Mouse (Mus musculus) macrophage (primary cell): ENCODE measurements around the gene Zmpste24. TPM values are rescaled to one million over a fixed set of nuclear protein-coding genes. Genes with fewer than 3 reads are reported as not detected.

Experiments
- H3K27ac ChIP-seq: fragments of 350-480 bp; formaldehyde crosslinking; 2 replicates; pipeline ENCODE4 v1.9.0; 2021
- H3K36me3 ChIP-seq: fragments of 350-480 bp; formaldehyde crosslinking; 2 replicates; pipeline ENCODE4 v1.9.0; 2021; ENCODE audit errors: inconsistent target
- H3K4me3 ChIP-seq: fragments of 350-480 bp; formaldehyde crosslinking; 2 replicates; pipeline ENCODE4 v1.9.0; 2021; ENCODE audit errors: inconsistent target
- H3K79me2 ChIP-seq: fragments of 350-480 bp; formaldehyde crosslinking; 2 replicates; pipeline ENCODE4 v1.9.0; 2021; ENCODE audit errors: inconsistent target
- WGBS: methylation state at CpG from one replicate; pipeline ENCODE4 v1.1.7; 2026; ENCODE audit warnings: inconsistent platforms; ENCODE audit not compliant: missing documents; 5-methylcytosine and 5-hydroxymethylcytosine counted together
- polyA plus RNA-seq: library from polyadenylated mRNA; stranded (reverse); fragments of 250-400 nt; gene quantifications from 3 replicates; pipeline ENCODE4 v1.2.4, GENCODE M21; 2018; ENCODE audit warnings: inconsistent platforms

Zmpste24 gene
- polyA plus RNA-seq, 1 experiment from 2014 or later, result 39.3 TPM

- Histone ChIP-seq H3K4me3 (no peak overlapping the region), H3K36me3 (no peaks in the 10 kb centered on the region), H3K79me2 (no peaks in the 10 kb centered on the region), H3K27ac (no peak overlapping the region)
- 72% methylated on average over 4 of the region's 4 CpGs for WGBS
Measured at GRCm38 (mm10) chr4:121051863-121052262, 46.2 kb downstream of the Zmpste24 start.

GRCm38 (mm10) chr4:121042946-121043345 is 55.1 kb downstream of the Zmpste24 start:
- Histone ChIP-seq H3K4me3 (no peak overlapping the region), H3K27ac (no peak overlapping the region), H3K36me3 (no peaks in the 10 kb centered on the region), H3K79me2 (no peaks in the 10 kb centered on the region)
- 90% methylated on average over 3 of the region's 3 CpGs for WGBS

- Histone ChIP-seq H3K4me3 (no peak overlapping the region), H3K27ac (no peak overlapping the region), H3K79me2 (no peaks in the 10 kb centered on the region), H3K36me3 (no peaks in the 10 kb centered on the region)
- WGBS, result 94% methylated on average over 5 of the region's 5 CpGs
Measured at GRCm38 (mm10) chr4:121042472-121042871, 55.6 kb downstream of the Zmpste24 start.

DNA sequence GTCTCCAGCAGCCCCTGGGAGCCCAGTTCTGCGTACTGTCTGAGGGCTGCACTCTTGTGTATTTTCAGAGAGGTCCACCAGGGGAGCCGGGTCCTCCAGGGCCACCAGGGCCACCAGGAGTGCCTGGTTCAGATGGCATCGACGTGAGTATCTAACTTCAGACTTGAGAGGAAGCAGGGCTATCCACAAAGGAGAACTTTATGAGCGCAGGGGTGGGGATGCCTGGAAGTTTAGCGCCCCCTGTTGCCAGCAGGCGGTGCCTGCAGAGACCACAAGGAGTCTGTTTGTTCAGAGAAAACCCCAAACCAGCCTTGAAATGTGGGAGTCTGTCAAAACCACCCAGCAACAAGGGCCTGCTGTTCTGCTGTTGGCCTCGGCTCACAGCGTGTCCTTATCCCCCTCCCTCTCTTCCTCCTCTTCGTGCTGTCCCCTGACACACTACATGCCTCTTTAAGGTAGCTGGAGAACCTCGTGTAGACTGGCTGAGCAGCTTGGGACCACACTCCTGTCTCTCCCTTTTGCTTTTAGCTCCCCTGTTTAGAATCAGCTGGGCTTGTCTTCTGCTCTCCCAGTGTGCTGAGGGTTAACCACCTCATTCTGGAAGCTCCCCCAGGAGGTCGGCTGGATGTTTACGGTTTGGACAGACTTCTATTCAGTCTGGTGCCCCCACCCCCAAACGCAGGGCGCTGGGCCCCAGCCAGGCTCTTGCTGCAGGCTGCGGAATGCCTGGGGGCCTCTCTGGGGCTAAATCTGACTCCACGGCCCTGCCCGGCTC is 57.0 kb downstream of the Zmpste24 start:
- 27% methylated on average over 18 of the region's 18 CpGs for WGBS
- no peak overlapping the region for H3K4me3 ChIP-seq
- H3K27ac ChIP-seq, result no peak overlapping the region
- no peaks in the 10 kb centered on the region for H3K79me2 ChIP-seq
- H3K36me3 ChIP-seq, result no peaks in the 10 kb centered on the region

DNA sequence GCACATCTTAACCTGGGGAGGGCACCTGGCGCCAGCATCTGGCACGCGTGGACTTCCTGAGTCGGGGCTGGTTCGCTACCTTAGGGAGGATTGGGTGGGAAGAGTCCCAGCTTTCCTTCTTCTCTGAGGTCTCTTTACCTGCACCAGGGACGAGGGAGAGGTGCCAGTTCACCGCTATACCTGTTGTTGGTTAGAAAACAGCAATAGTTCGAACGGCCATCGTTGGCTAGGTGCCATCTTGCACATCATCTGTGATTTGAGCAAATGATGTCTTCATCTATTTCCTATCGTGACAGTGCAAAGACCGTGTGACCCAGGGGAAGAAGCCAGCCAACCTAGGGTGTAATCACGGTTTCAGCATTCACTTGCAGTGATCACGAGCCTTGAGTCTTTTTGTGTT is 57.7 kb downstream of the Zmpste24 start:
- Histone ChIP-seq H3K79me2 (no peaks in the 10 kb centered on the region), H3K36me3 (no peaks in the 10 kb centered on the region), H3K4me3 (no peak overlapping the region), H3K27ac (no peak overlapping the region)
- 49% methylated on average over 14 of the region's 14 CpGs for WGBS

DNA sequence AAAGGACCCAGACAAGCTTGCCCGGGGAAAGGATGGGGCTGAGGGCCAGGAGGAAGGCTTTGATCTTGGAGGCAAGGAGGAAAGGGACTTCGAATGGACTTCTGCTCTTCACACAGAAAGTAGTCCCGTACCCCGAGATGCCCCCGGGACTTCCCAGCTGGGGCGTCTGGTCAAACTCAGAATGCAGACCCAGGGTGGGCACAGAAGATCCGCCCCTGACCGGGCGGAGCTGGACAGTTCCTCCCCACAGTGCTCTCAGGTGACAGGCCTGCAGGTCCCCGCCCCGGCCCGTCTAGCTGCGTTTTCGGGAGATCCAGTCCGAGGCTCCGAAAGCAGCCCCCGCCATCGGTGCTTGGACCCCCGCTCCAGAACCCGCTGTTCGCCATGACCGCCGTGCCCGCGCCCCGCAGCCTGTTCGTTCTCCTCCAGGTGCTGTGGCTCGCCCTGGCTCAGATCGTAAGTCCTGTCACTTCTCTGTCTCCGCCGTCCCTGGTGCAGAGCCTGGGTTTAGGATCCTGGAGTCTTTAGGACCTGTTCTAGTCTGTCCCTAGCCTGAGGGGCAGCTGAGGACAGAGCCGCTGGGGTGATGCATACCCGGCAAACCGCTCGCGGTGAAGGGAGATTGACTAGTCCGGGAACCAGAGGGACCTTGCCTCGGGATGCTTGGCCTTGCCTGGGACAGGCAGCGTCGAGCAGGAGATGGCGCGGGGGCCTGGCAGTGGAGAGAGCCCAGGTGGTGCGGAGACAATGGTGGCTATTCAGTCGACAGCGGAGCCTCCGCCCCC is 58.5 kb downstream of the Zmpste24 start, which contains the start of gene Col9a2:
Gene Col9a2, plus strand, starts transcription at position 55 of the 785 bp plus-strand sequence.
- Histone ChIP-seq H3K36me3 (no peaks in the 10 kb centered on the region), H3K27ac (no peak within 1 kb of the TSS), H3K4me3 (no peak within 1 kb of the TSS), H3K79me2 (no peaks in the 10 kb centered on the region)
- WGBS, result 8% methylated on average over 44 of the region's 46 CpGs

GRCm38 (mm10) chr4:121033006-121033405 is 65.0 kb downstream of the Zmpste24 start:
- WGBS, result 96% methylated on average over 2 of the region's 2 CpGs
- Histone ChIP-seq H3K27ac (no peak overlapping the region), H3K79me2 (no peaks in the 10 kb centered on the region), H3K36me3 (no peaks in the 10 kb centered on the region), H3K4me3 (no peak overlapping the region)

- 74% methylated on average over 4 of the region's 4 CpGs for WGBS
- no peaks in the 10 kb centered on the region for H3K36me3 ChIP-seq
- no peak overlapping the region for H3K27ac ChIP-seq
- H3K4me3 ChIP-seq, result no peak overlapping the region
- no peaks in the 10 kb centered on the region for H3K79me2 ChIP-seq
Measured at GRCm38 (mm10) chr4:121031440-121031839, 66.6 kb downstream of the Zmpste24 start.

GRCm38 (mm10) chr4:121029632-121030031 is 68.4 kb downstream of the Zmpste24 start:
- Histone ChIP-seq H3K4me3 (no peak overlapping the region), H3K36me3 (no peaks in the 10 kb centered on the region), H3K79me2 (no peaks in the 10 kb centered on the region), H3K27ac (no peak overlapping the region)
- 84% methylated on average over 3 of the region's 3 CpGs for WGBS

DNA sequence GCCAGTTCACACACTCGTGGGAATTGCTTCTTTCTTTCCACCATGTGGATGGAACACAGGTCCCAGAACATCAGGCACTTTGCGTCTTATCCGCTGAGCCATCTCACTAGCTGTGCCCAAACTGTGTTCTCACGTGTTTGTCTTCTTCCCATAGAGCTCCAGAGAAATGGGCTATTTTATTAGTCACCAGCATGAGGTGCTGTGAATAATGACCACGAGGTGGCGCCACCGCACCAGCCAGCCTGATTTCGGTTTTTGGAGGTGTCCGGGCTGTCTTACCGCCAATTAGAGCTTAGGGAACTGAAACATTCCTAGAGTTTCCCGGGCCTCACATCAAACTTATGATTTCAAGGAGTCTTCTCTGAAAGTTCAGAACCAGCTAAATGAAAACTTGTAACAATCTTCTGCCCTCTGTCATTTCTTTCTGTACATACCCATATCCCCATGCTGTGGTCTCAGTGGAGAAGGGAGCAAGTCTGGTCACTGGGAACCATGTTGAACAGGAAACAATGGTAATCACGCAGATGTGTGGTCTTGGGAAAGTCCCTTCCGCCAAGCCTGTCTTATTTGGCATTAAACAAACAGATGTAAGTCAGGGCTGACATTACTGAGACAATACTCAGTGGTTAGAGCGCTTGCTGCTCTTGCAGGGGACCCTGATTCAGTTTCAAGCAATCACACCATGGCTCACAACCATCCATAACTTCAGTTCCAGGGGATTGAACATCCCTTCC is 69.2 kb downstream of the Zmpste24 start:
- Histone ChIP-seq H3K4me3 (no peak overlapping the region), H3K36me3 (no peaks in the 10 kb centered on the region), H3K79me2 (no peaks in the 10 kb centered on the region), H3K27ac (no peak overlapping the region)
- WGBS, result 46% methylated on average over 14 of the region's 14 CpGs

DNA sequence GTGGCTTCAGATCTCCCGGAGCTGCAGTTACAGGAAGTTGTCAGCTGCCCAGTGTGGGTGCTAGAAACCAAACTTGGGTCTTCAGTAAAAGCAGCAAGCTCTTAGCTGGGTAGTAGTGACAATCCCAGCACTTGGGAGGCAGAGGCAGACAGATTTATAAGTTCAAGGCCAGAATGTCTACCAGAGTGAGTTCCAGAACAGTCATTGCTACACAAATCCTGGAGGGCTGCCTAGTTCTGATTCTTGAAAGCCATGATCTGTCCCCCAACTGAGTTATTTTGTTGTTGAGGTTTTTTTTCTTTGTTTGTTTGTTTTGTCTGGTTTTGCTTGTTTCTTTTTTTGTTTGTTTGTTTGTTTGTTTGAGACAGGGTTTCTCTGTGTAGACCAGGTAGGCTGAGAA is 69.9 kb downstream of the Zmpste24 start:
- WGBS, result 69% methylated on average over 1 of the region's 1 CpGs
- Histone ChIP-seq H3K4me3 (no peak overlapping the region), H3K79me2 (no peaks in the 10 kb centered on the region), H3K36me3 (no peaks in the 10 kb centered on the region), H3K27ac (no peak overlapping the region)

DNA sequence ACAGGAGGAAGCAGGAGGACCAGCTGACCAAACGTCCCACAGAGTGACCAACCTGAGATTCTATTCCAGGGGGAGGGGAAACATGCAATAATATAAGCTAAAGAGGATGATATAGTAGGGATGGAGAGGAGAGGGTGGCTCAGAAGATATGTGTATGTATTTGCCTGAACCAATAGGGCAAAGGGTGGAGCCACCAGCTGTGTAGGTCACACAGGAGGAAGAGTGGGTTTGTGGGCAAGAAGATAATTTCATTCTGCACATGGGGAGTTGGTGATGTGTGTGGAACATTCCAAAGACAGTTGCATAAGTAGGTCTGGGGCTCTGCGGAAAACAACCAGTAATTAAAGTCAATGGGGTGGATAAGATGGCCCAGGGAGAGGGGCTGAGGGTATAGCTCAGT is 72.4 kb downstream of the Zmpste24 start:
- 86% methylated on average over 2 of the region's 2 CpGs for WGBS
- Histone ChIP-seq H3K27ac (no peak overlapping the region), H3K79me2 (no peaks in the 10 kb centered on the region), H3K36me3 (no peaks in the 10 kb centered on the region), H3K4me3 (no peak overlapping the region)

DNA sequence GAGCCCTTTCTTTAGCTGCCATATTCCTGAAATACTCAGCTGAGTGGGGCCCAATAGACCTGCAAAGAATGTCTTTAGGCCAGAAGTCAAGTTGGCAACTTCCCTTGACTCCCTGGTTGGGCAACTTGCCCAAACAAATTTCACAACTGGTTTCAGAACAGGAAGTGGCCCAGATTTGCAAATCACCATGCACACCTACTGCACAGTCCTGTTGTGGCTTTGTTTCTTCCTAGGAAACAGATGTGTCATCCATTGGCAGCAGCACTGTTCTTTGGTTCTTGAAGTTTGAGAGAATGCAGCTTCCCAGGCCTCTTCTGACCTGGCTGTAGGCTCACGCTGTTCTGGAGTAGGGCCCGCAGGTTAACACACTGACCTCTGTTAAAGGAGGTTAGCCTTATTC is 74.1 kb downstream of the Zmpste24 start:
- H3K4me3 ChIP-seq, result no peak overlapping the region
- no peaks in the 10 kb centered on the region for H3K79me2 ChIP-seq
- no peak overlapping the region for H3K27ac ChIP-seq
- H3K36me3 ChIP-seq, result no peaks in the 10 kb centered on the region
- WGBS, result 7% methylated on average over 2 of the region's 2 CpGs

- Histone ChIP-seq H3K79me2 (no peaks in the 10 kb centered on the region), H3K27ac (no peak overlapping the region), H3K4me3 (no peak overlapping the region), H3K36me3 (no peaks in the 10 kb centered on the region)
- WGBS, result 84% methylated on average over 7 of the region's 7 CpGs
Measured at GRCm38 (mm10) chr4:121023464-121023863, 74.6 kb downstream of the Zmpste24 start.

GRCm38 (mm10) chr4:121021911-121022310 is 76.1 kb downstream of the Zmpste24 start:
- H3K4me3 ChIP-seq, result no peak overlapping the region
- no peaks in the 10 kb centered on the region for H3K36me3 ChIP-seq
- no peaks in the 10 kb centered on the region; the same call in 1 of the 2 replicates for H3K79me2 ChIP-seq
- no peak overlapping the region for H3K27ac ChIP-seq
